Mouse (Mus musculus) gastrocnemius, postnatal 4 days (tissue): ENCODE measurements around the gene Gal3st2. TPM values are rescaled to one million over a fixed set of nuclear protein-coding genes. Genes with fewer than 3 reads are reported as not detected.
"Not testable (repeated sequence)": the region's sequence is repeated elsewhere in the genome, so short reads cannot be mapped to it uniquely, and the experiment has no call there.

Experiments
- DNase-seq, 2 experiments: peaks; one replicate each; pipeline ENCODE4 v3.0.0; 2021 to 2022; ENCODE audit warnings: low spot score in 2 of 2, mixed read lengths in 2 of 2
- total RNA-seq, 2 experiments: library from RNA; stranded (reverse); gene quantifications; 2 replicates each; pipeline ENCODE4 v1.2.3; 2021

The Gal3st2 gene
- total RNA-seq, 2 experiments from 2014 or later, result 0.73 to 0.74 TPM

- DNase-seq, result no peak
Measured at GRCm38 (mm10) chr1:93859619-93860018, 1.5 kb upstream of the Gal3st2 start.

- not testable (repeated sequence) for DNase-seq
Measured at GRCm38 (mm10) chr1:93871594-93872105, 10.5 kb downstream of the Gal3st2 start.

GRCm38 (mm10) chr1:93874405-93874804 lies 13.3 kb downstream of the Gal3st2 start:
- not testable (repeated sequence) for DNase-seq

- not testable (repeated sequence) for DNase-seq
Measured at GRCm38 (mm10) chr1:93881778-93882177, 20.7 kb downstream of the Gal3st2 start.

GRCm38 (mm10) chr1:93890936-93891335 lies 29.8 kb downstream of the Gal3st2 start:
- DNase-seq, result not testable (repeated sequence)

GRCm38 (mm10) chr1:93897395-93897794 lies 36.3 kb downstream of the Gal3st2 start:
- not testable (repeated sequence) for DNase-seq

GRCm38 (mm10) chr1:93901291-93901690 lies 40.2 kb downstream of the Gal3st2 start:
- not testable (repeated sequence) for DNase-seq

- DNase-seq, result not testable (repeated sequence)
Measured at GRCm38 (mm10) chr1:93906690-93907089, 45.6 kb downstream of the Gal3st2 start.

- DNase-seq, result not testable (repeated sequence)
Measured at GRCm38 (mm10) chr1:93908977-93909586, 48.0 kb downstream of the Gal3st2 start.

- not testable (repeated sequence) for DNase-seq
Measured at GRCm38 (mm10) chr1:93911877-93912276, 50.8 kb downstream of the Gal3st2 start.

GRCm38 (mm10) chr1:93917160-93917559 lies 56.1 kb downstream of the Gal3st2 start:
- not testable (repeated sequence) for DNase-seq

- DNase-seq, result not testable (repeated sequence)
Measured at GRCm38 (mm10) chr1:93918011-93918410, 56.9 kb downstream of the Gal3st2 start, which contains the start of gene Gal3st2b. TSS of gene Gal3st2b (plus strand) at chr1:93918311.

GRCm38 (mm10) chr1:93918775-93919174 lies 57.7 kb downstream of the Gal3st2 start:
- not testable (repeated sequence) for DNase-seq

GRCm38 (mm10) chr1:93919321-93919720 lies 58.2 kb downstream of the Gal3st2 start:
- not testable (repeated sequence) for DNase-seq

GRCm38 (mm10) chr1:93922609-93923008 lies 61.5 kb downstream of the Gal3st2 start:
- not testable (repeated sequence) for DNase-seq

- DNase-seq, result not testable (repeated sequence)
Measured at GRCm38 (mm10) chr1:93923098-93923497, 62.0 kb downstream of the Gal3st2 start.

Other genes with a start within 250 kb of the Gal3st2 start
- 100 to 1,000 TPM; 128 to 141 TPM for gene Stk25, start 202.6 kb upstream of the Gal3st2 start, total RNA-seq
- gene Bok, start 175.6 kb upstream of the Gal3st2 start, total RNA-seq, result 10 to 100 TPM in 1 of 2 experiments, 1 to 10 TPM in 1; 9.4 to 11.4 TPM
- 10 to 100 TPM; 41.7 to 46.7 TPM for gene Atg4b, start 109.8 kb upstream of the Gal3st2 start, total RNA-seq
- 10 to 100 TPM; 44.2 to 45.4 TPM for gene Thap4, start 106.4 kb upstream of the Gal3st2 start, total RNA-seq
- gene Dtymk, start 59.4 kb upstream of the Gal3st2 start, total RNA-seq, result 10 to 100 TPM; 64.3 to 65.5 TPM
- 1 to 10 TPM; 6.5 to 7.9 TPM for gene Ing5, start 57.3 kb upstream of the Gal3st2 start, total RNA-seq
- gene D2hgdh, start 36.4 kb upstream of the Gal3st2 start, total RNA-seq, result 10 to 100 TPM; 19.6 to 24.0 TPM
- gene Gal3st2b, start 57.0 kb downstream of the Gal3st2 start, total RNA-seq, result under 1 TPM in 1 of 2 experiments, not detected in 1; 0.12 TPM
- under 1 TPM in 1 of 2 experiments, not detected in 1; 0.05 TPM for gene Gal3st2c, start 129.2 kb downstream of the Gal3st2 start, total RNA-seq
- gene Neu4, start 159.1 kb downstream of the Gal3st2 start, total RNA-seq, result not detected
- not detected for gene Pdcd1, start 191.2 kb downstream of the Gal3st2 start, total RNA-seq